Mouse (Mus musculus): ENCODE measurements around the gene Ccnd3. TPM values are rescaled to one million over a fixed set of nuclear protein-coding genes. Genes with fewer than 3 reads are reported as not detected.

Ccnd3 gene
- polyA plus RNA-seq, 1 experiment from 2014 or later, result 530 TPM

DNA sequence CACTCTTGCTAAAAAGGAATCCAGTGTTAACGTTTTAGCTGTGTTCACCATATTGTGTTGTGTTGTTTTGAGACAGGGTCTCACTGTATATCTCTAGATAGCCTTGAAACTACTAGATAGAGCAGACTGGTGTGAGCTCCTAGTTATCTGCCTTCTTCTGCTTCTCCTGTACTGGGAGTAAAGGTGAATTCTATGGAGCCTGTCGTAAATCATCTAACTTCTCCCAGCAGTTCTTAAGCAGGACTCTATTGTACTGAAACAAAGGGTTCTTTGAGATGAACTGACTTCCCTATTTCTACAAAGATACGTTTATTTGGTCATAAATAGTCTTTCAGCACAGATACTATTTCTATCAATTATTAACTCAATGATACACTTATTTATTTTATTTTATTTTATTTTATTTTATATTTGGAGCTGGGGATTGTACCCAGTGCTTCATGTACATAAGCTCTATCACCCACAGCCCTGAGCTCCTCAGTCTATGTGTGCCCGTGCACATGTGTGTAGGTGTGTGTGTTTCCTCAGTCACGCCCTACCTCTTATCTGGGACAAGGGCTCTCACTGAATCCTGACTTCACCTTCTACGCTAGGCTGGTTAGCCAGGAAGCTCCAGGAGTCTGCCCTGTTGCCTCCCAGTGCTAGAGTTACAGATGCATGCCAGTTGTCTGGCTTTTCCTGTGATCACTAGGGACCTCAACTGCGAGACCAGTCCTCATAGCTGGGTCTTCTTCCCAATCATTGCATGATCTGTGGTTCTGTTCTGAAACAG, 129.3 kb downstream of the Ccnd3 start:
- no peak for ATAC-seq (replicated peaks; ENCODE audit: low FRiP score)
- 73% methylated on average over 7 of the region's 7 CpGs for WGBS
- no peaks in the 10 kb centered on the region for H3K27me3 ChIP-seq (replicated peaks; ENCODE audit: control insufficient read depth, insufficient read depth, low read length)
- H3K36me3 ChIP-seq (ENCODE audit: control insufficient read depth, insufficient read depth, low read length), result no peaks in the 10 kb centered on the region
- no peak overlapping the region for H3K4me2 ChIP-seq
- no peaks in the 10 kb centered on the region for H3K9me3 ChIP-seq (ENCODE audit: control insufficient read depth, low read length)
- H3K4me3 ChIP-seq (ENCODE audit: low read depth, low read length), result no peak overlapping the region
- H3K4me1 ChIP-seq (replicated peaks; ENCODE audit: control insufficient read depth, insufficient read depth, low read length), result peaks cover 20% of the 10 kb centered on the region
- no peak overlapping the region for H3K9ac ChIP-seq (ENCODE audit: low read depth, low read length)
- no peak overlapping the region for H3K27ac ChIP-seq (ENCODE audit: low read depth, low read length)
- no peak for DNase-seq (ENCODE audit: low spot score)

DNA sequence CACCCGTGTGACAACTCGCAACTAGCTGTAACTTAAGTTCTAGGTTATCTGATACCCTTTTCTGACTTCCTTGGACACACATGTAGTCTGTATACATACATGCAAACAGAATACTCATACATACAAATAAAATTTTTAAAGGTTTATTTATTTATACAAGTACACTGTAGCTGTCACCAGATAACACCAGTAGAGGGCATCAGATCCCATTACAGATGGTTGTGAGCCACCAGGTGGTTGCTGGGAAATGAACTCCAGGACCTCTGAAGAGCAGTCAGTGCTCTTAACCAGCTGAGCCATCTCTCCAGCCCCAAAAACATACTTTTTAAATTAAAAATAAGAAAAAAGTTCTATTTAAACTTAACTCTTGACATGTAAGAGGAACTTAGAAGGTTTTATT, 138.1 kb downstream of the Ccnd3 start:
- ATAC-seq (replicated peaks; ENCODE audit: low FRiP score) (no peak), DNase-seq (ENCODE audit: low spot score) (no peak)
- 86% methylated on average over 2 of the region's 2 CpGs for WGBS
- H3K27ac ChIP-seq (ENCODE audit: low read depth, low read length), result no peak overlapping the region
- H3K9me3 ChIP-seq (ENCODE audit: control insufficient read depth, low read length), result no peaks in the 10 kb centered on the region
- H3K9ac ChIP-seq (ENCODE audit: low read depth, low read length), result no peak overlapping the region
- H3K4me3 ChIP-seq (ENCODE audit: low read depth, low read length), result no peak overlapping the region
- H3K4me1 ChIP-seq (replicated peaks; ENCODE audit: control insufficient read depth, insufficient read depth, low read length), result no peaks in the 10 kb centered on the region; the same call in 1 of the 2 replicates
- H3K27me3 ChIP-seq (replicated peaks; ENCODE audit: control insufficient read depth, insufficient read depth, low read length), result no peaks in the 10 kb centered on the region
- H3K36me3 ChIP-seq (ENCODE audit: control insufficient read depth, insufficient read depth, low read length), result no peaks in the 10 kb centered on the region
- no peak overlapping the region for H3K4me2 ChIP-seq

DNA sequence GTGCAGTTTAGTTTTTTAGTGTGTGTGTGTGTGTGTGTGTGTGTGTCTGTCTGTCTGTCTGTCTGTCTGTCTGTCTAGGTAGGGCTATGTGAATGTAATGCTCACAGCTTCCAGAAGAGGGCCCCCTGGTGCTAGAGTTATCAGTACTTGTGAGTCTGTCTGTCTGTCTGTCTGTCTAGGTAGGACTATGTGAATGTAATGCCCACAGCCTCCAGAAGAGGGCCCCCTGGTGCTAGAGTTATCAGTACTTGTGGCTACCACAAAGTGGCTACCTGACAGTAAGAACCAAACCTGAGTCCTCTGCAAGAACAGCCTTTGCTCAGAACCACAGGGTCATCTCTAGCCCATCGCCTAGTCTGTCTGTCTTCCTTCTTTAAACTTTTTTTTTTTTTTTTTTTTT, 141.8 kb downstream of the Ccnd3 start:
- Histone ChIP-seq H3K9me3 (ENCODE audit: control insufficient read depth, low read length) (no peaks in the 10 kb centered on the region), H3K36me3 (ENCODE audit: control insufficient read depth, insufficient read depth, low read length) (no peaks in the 10 kb centered on the region), H3K4me2 (no peak overlapping the region), H3K4me3 (ENCODE audit: low read depth, low read length) (no peak overlapping the region), H3K9ac (ENCODE audit: low read depth, low read length) (no peak overlapping the region), H3K27ac (ENCODE audit: low read depth, low read length) (no peak overlapping the region), H3K4me1 (replicated peaks; ENCODE audit: control insufficient read depth, insufficient read depth, low read length) (0 out of 2 replicates have a peak, but pooled peaks cover 3% of the 10 kb centered on the region), H3K27me3 (replicated peaks; ENCODE audit: control insufficient read depth, insufficient read depth, low read length) (no peaks in the 10 kb centered on the region)
- DNase-seq (ENCODE audit: low spot score), result peak; percentile 59
- 80% methylated on average over 1 of the region's 1 CpGs for WGBS
- ATAC-seq (replicated peaks; ENCODE audit: low FRiP score), result peak; percentile 29; the same call in 1 of the 2 replicates

GRCm38 (mm10) chr17:47648966-47649365, 144.1 kb downstream of the Ccnd3 start:
- no peak overlapping the region for H3K27ac ChIP-seq (ENCODE audit: low read depth, low read length)
- no peaks in the 10 kb centered on the region for H3K27me3 ChIP-seq (replicated peaks; ENCODE audit: control insufficient read depth, insufficient read depth, low read length)
- H3K36me3 ChIP-seq (ENCODE audit: control insufficient read depth, insufficient read depth, low read length), result no peaks in the 10 kb centered on the region
- H3K4me2 ChIP-seq, result no peak overlapping the region
- 69% methylated on average over 4 of the region's 4 CpGs for WGBS
- ATAC-seq (replicated peaks; ENCODE audit: low FRiP score) (no peak), DNase-seq (ENCODE audit: low spot score) (no peak)
- H3K4me1 ChIP-seq (replicated peaks; ENCODE audit: control insufficient read depth, insufficient read depth, low read length), result 0 out of 2 replicates have a peak, but pooled peaks cover 3% of the 10 kb centered on the region
- no peak overlapping the region for H3K9ac ChIP-seq (ENCODE audit: low read depth, low read length)
- no peak overlapping the region for H3K4me3 ChIP-seq (ENCODE audit: low read depth, low read length)
- no peaks in the 10 kb centered on the region for H3K9me3 ChIP-seq (ENCODE audit: control insufficient read depth, low read length)

Other genes with a start within 250 kb of the Ccnd3 start
- gene Mrps10, start 136.2 kb upstream of the Ccnd3 start, polyA plus RNA-seq (2014; fragmentation: Nextera tagmentation; extraction: Ambion mirVana), result 105 and 114 TPM in 2 replicates
- 0.43 and 0.60 TPM in 2 replicates for gene Guca1b, start 119.7 kb upstream of the Ccnd3 start, polyA plus RNA-seq (2014; fragmentation: Nextera tagmentation; extraction: Ambion mirVana)
- 1.0 and 1.6 TPM in 2 replicates for gene Guca1a, start 104.5 kb upstream of the Ccnd3 start, polyA plus RNA-seq (2014; fragmentation: Nextera tagmentation; extraction: Ambion mirVana)
- 0.22 and 0.23 TPM in 2 replicates for gene AI661453, start 68.4 kb upstream of the Ccnd3 start, polyA plus RNA-seq (2014; fragmentation: Nextera tagmentation; extraction: Ambion mirVana)
- gene 1700001C19Rik, start 67.7 kb upstream of the Ccnd3 start, polyA plus RNA-seq (2014; fragmentation: Nextera tagmentation; extraction: Ambion mirVana), result 0.52 and 0.96 TPM in 2 replicates
- gene Taf8, start 2.8 kb upstream of the Ccnd3 start, polyA plus RNA-seq (2014; fragmentation: Nextera tagmentation; extraction: Ambion mirVana), result 20.7 and 21.3 TPM in 2 replicates
- 43.1 and 45.9 TPM in 2 replicates for gene Bysl, start 106.4 kb downstream of the Ccnd3 start, polyA plus RNA-seq (2014; fragmentation: Nextera tagmentation; extraction: Ambion mirVana)
- 48.9 and 53.3 TPM in 2 replicates for gene Med20, start 106.5 kb downstream of the Ccnd3 start, polyA plus RNA-seq (2014; fragmentation: Nextera tagmentation; extraction: Ambion mirVana)
- gene Gm20517, start 106.5 kb downstream of the Ccnd3 start, polyA plus RNA-seq (2014; fragmentation: Nextera tagmentation; extraction: Ambion mirVana), result 1.5 and 2.5 TPM in 2 replicates
- gene Usp49, start 125.6 kb downstream of the Ccnd3 start, polyA plus RNA-seq (2014; fragmentation: Nextera tagmentation; extraction: Ambion mirVana), result 4.1 and 4.8 TPM in 2 replicates
- 442 and 486 TPM in 2 replicates for gene Tomm6, start 183.3 kb downstream of the Ccnd3 start, polyA plus RNA-seq (2014; fragmentation: Nextera tagmentation; extraction: Ambion mirVana)
- 2.3 and 3.5 TPM in 2 replicates for gene Frs3, start 184.0 kb downstream of the Ccnd3 start, polyA plus RNA-seq (2014; fragmentation: Nextera tagmentation; extraction: Ambion mirVana)
- 0.22 and 0.49 TPM in 2 replicates for gene Gm21981, start 189.4 kb downstream of the Ccnd3 start, polyA plus RNA-seq (2014; fragmentation: Nextera tagmentation; extraction: Ambion mirVana)
- gene Prickle4, start 189.7 kb downstream of the Ccnd3 start, polyA plus RNA-seq (2014; fragmentation: Nextera tagmentation; extraction: Ambion mirVana), result 0.44 and 1.7 TPM in 2 replicates
- gene Pgc, start 221.8 kb downstream of the Ccnd3 start, polyA plus RNA-seq (2014; fragmentation: Nextera tagmentation; extraction: Ambion mirVana), result not detected in 2 replicates
- gene Tfeb, start 232.0 kb downstream of the Ccnd3 start, polyA plus RNA-seq (2014; fragmentation: Nextera tagmentation; extraction: Ambion mirVana), result 9.6 and 9.8 TPM in 2 replicates

All from liver, embryonic 11.5 days (tissue).